Mouse (Mus musculus): ENCODE results near the gene Saa3.

- TF ChIP-seq CTCF (IDR thresholded peaks at IDR 0.05; ENCODE audit: extremely low read depth, insufficient read length, insufficient replicate concordance, low read depth, low read length) (no peak), POLR2A (IDR thresholded peaks at IDR 0.05; ENCODE audit: low read depth, low read length) (no peak)
Observed at GRCm38 (mm10) chr7:46675886-46676285, 39.6 kb downstream of the Saa3 start.
